Mouse (Mus musculus) neural tube, postnatal 0 days (tissue): ENCODE data around the gene Uprt. TPM values are rescaled to one million over a fixed set of nuclear protein-coding genes. Genes with fewer than 3 reads are reported as not detected.

Experiments used
- polyA plus RNA-seq: library from polyadenylated mRNA; unstranded; fragments of >200 nt; fragmentation: Nextera tagmentation; extraction: Ambion mirVana; gene quantifications from 2 replicates; pipeline ENCODE4 v1.2.1, GENCODE M21; 2015

Gene Uprt
- polyA plus RNA-seq = 1.2 and 1.9 TPM in 2 replicates

DNA sequence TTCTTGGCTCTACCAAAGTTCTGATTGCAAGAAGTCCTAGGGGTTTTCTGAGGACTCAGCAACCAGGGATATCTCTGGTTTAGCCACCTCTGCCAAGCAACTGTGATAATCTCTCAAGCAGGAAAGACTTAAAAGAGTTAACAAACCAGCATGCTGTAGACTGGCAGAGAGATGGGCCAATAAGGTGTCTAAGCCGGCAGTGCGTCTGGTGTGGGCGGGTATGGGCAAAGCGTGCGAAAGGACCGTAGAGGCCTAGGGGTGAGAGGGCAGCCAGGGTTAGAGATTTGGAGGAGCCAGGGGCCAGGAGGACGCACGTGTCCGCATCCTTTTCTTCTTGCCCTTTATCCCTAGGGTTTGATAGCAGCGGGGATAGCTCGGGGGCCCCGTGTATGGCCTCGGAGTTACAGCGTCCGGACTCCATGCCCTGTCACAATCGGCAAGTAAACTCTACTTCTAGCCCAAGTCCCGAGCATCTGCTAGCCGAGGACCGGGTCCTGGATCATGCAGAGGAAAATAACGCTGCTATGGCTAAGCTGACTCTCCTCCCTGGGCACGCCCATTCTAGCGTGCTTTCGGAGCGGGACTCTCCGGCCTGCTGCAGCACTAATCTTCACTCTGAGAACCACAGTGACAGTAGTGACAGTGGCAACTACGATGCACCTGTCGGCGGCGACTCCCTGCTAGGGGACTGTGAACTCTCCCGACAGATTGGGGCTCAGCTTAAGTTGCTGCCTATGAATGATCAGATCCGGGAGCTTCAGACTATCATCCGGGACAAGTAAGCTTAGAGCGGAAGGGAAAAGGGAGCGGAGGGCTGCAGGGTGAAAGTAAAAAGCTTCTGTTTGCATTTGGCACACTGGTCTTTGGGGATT lies at the start of gene Uprt:
TSS of gene Uprt (plus strand) at position 247 of the 872 bp plus-strand sequence.

Other genes starting within 250 kb of the Uprt start
- gene Abcb7, start 69.0 kb upstream of the Uprt start, polyA plus RNA-seq = 3.5 and 4.0 TPM in 2 replicates
- gene Zdhhc15, start 188.2 kb downstream of the Uprt start, polyA plus RNA-seq = 2.7 TPM in 2 replicates